Mouse (Mus musculus) MEL (cell line): ENCODE results near the gene Itgam. TPM values are rescaled to one million over a fixed set of nuclear protein-coding genes. Genes with fewer than 3 reads are reported as not detected.
A peak's percentile ranks its signal among the peaks of the same experiment; 100 is the strongest.

Experiments used
- DNase-seq: peaks from one replicate; pipeline ENCODE4 v3.0.0; 2011; ENCODE audit warnings: low read depth, low spot score
- H3K27ac ChIP-seq: 2 replicates; pipeline ENCODE4 v1.5.1; 2012; ENCODE audit warnings: low read depth, mild to moderate bottlenecking, control low read depth, low read length, moderate library complexity; ENCODE audit not compliant: control insufficient read depth
- H3K27me3 ChIP-seq, 2 experiments: fragments of 150-350 bp in 1 of 2; sonication (generic) in 1 of 2; 2 replicates each; pipeline ENCODE4 v1.6.1; 2012; ENCODE audit warnings: low read length in 2 of 2, mild to moderate bottlenecking in 2 of 2, improper control_type of control experiment in 1 of 2, moderate library complexity in 1 of 2; ENCODE audit not compliant: insufficient read depth in 2 of 2, control insufficient read depth in 1 of 2
- H3K36me3 ChIP-seq, 2 experiments: 2 replicates each; pipeline ENCODE4 v1.6.1; 2012 to 2014; ENCODE audit warnings: low read length in 2 of 2, improper control_type of control experiment in 1 of 2, inconsistent platforms in 1 of 2, mild to moderate bottlenecking in 1 of 2; ENCODE audit not compliant: insufficient read depth in 2 of 2, control insufficient read depth in 1 of 2
- H3K4me1 ChIP-seq, 2 experiments: fragments of 150-350 bp in 1 of 2; sonication (generic) in 1 of 2; 2 replicates each; pipeline ENCODE4 v1.6.1; 2012; ENCODE audit warnings: low read length in 2 of 2, improper control_type of control experiment in 1 of 2, mild to moderate bottlenecking in 1 of 2; ENCODE audit not compliant: insufficient read depth in 2 of 2, control insufficient read depth in 1 of 2
- H3K4me3 ChIP-seq, 2 experiments: fragments of 150-350 bp in 1 of 2; sonication (generic) in 1 of 2; 2 replicates each; pipeline ENCODE4 v1.5.1; 2012; ENCODE audit warnings: low read depth in 2 of 2, low read length in 2 of 2, mild to moderate bottlenecking in 2 of 2, moderate library complexity in 2 of 2, control low read depth in 1 of 2, improper control_type of control experiment in 1 of 2; ENCODE audit not compliant: control insufficient read depth in 1 of 2, insufficient read depth in 1 of 2
- H3K79me2 ChIP-seq: 2 replicates; pipeline ENCODE4 v1.6.1; 2012; ENCODE audit warnings: mild to moderate bottlenecking, low read length, moderate library complexity; ENCODE audit not compliant: control insufficient read depth, poor library complexity, insufficient read depth
- H3K9ac ChIP-seq: 2 replicates; pipeline ENCODE4 v1.6.1; 2012; ENCODE audit warnings: low read depth, mild to moderate bottlenecking, control low read depth, low read length, moderate library complexity; ENCODE audit not compliant: control insufficient read depth, poor library complexity, severe bottlenecking
- H3K9me3 ChIP-seq: fragments of 150-350 bp; sonication (generic); replicated peaks from 2 replicates; pipeline ENCODE4 v1.6.1; 2012; ENCODE audit warnings: mild to moderate bottlenecking, low read length, improper control_type of control experiment, moderate library complexity; ENCODE audit not compliant: insufficient read depth
- MAX ChIP-seq: IDR thresholded peaks from 2 replicates; pipeline ENCODE4 v1.6.1; 2011; ENCODE audit warnings: low read length, improper control_type of control experiment
- MYB ChIP-seq: IDR thresholded peaks from 2 replicates; pipeline ENCODE4 v1.6.1; 2011; ENCODE audit warnings: mild to moderate bottlenecking, low read depth, low read length, improper control_type of control experiment
- POLR2AphosphoS5 ChIP-seq: IDR thresholded peaks from 2 replicates; pipeline ENCODE4 v1.6.1; 2012; ENCODE audit warnings: low read depth, borderline replicate concordance, mild to moderate bottlenecking, inconsistent platforms, low read length, moderate library complexity, mixed read lengths
- RAD21 ChIP-seq: IDR thresholded peaks from 2 replicates; pipeline ENCODE4 v1.6.1; 2011; ENCODE audit warnings: mild to moderate bottlenecking, low read depth, low read length, improper control_type of control experiment
- TBP ChIP-seq: IDR thresholded peaks from 2 replicates; pipeline ENCODE4 v1.8.0; 2011; ENCODE audit warnings: low read depth, low read length, improper control_type of control experiment
- ZNF384 ChIP-seq: IDR thresholded peaks from 2 replicates; pipeline ENCODE4 v1.6.1; 2012; ENCODE audit warnings: low read depth, mild to moderate bottlenecking, inconsistent platforms, low read length, improper control_type of control experiment
- polyA plus RNA-seq, 2 experiments: library from polyadenylated mRNA; stranded (reverse) in 1 of 2; unstranded in 1 of 2; fragments of >175 nt in 1 of 2; fragments of >200 nt in 1 of 2; gene quantifications; 2 replicates each; pipeline versions ENCODE4 v1.2.1 to v1.2.4; 2012; ENCODE audit warnings: low replicate concordance in 2 of 2, low read depth in 1 of 2; ENCODE audit not compliant: insufficient read length in 2 of 2, insufficient read depth in 1 of 2, missing spikeins in 1 of 2
- total RNA-seq: library from RNA; depleted of rRNA; stranded (reverse); fragments of 300-350 nt; gene quantifications from 2 replicates; pipeline ENCODE4 v1.2.3, GENCODE M21; 2012; rRNA removed

Itgam gene
- total and polyA plus RNA-seq, 3 experiments = not detected

DNA sequence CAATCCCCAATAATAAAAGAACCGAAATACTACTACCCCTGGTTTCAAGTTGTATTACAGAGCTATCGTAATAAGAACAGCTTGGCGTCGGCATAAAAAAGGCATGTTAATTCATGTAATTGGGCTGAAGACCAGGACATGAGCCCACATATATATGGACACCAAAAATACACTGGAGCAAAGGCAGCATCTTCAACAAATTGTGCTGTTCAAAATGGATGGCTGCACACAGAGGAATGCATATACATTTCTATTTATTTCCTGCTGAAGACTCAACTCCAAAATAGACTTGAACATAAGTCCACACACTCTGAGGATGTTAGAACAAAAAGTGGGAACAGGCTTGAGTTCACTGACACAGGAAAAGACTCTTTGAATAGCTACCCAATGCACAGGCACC lies 101.6 kb downstream of the Itgam start:
- Histone ChIP-seq H3K27me3 (peaks cover 17 to 33% of the 10 kb centered on the region in 2 experiments), H3K9me3 (no peaks in the 10 kb centered on the region), H3K79me2 (no peaks in the 10 kb centered on the region), H3K4me1 (no peaks in the 10 kb centered on the region), H3K4me3 (no peak overlapping the region), H3K9ac (no peak overlapping the region)
- DNase-seq = no peak
- no peak for TF ChIP-seq MYB
- no peak for TF ChIP-seq TBP
- TF ChIP-seq RAD21 = no peak
- TF ChIP-seq, all 39 proteins: peak for 0
- no peaks in the 10 kb centered on the region for H3K36me3 ChIP-seq
- no peak overlapping the region for H3K27ac ChIP-seq

DNA sequence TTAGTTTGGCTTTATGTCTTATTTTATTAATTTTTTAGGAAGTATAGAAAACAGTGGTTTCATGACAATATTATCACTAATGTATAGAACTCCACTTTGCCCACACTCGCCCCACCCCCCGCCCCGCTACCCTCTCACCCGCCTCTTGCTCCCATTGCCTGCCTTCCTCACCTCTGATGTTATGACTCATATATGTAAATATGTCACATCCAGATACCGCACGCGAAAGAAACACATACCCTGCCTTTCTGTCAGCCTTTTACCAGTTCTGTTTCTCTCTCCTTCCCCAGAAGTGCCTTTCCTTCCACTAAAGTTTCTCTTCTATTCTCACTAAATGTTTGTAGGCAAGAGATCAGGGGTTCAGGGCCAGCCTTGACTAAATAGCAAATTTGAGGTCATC lies 104.0 kb downstream of the Itgam start:
- no peak overlapping the region for H3K9ac ChIP-seq
- H3K4me3 ChIP-seq = no peak overlapping the region
- no peaks in the 10 kb centered on the region for H3K36me3 ChIP-seq
- H3K27me3 ChIP-seq = peaks cover 17 to 27% of the 10 kb centered on the region in 2 experiments
- no peaks in the 10 kb centered on the region for H3K4me1 ChIP-seq
- peak; percentile 13 for DNase-seq
- no peak for TF ChIP-seq ZNF384
- no peak for TF ChIP-seq POLR2AphosphoS5
- TF ChIP-seq MAX = no peak
- no peaks in the 10 kb centered on the region for H3K79me2 ChIP-seq
- no peaks in the 10 kb centered on the region for H3K9me3 ChIP-seq
- no peak overlapping the region for H3K27ac ChIP-seq

Other genes starting within 250 kb of the Itgam start
- gene Stx4a, start 238.3 kb upstream of the Itgam start, total RNA-seq = 44.4 and 47.8 TPM in 2 replicates
- 100 to 1,000 TPM in 1 of 2 experiments, not detected in 1; 121 TPM for gene Stx4a, start 238.3 kb upstream of the Itgam start, polyA plus RNA-seq
- 0.03 and 0.15 TPM in 2 replicates for gene Stx1b, start 238.1 kb upstream of the Itgam start, total RNA-seq
- under 1 TPM in 1 of 2 experiments, not detected in 1; 0.56 TPM for gene Stx1b, start 238.1 kb upstream of the Itgam start, polyA plus RNA-seq
- 30.1 and 35.8 TPM in 2 replicates for gene Zfp646, start 186.4 kb upstream of the Itgam start, total RNA-seq
- 10 to 100 TPM in 1 of 2 experiments, not detected in 1; 38.2 TPM for gene Zfp646, start 186.4 kb upstream of the Itgam start, polyA plus RNA-seq
- 7.7 and 9.1 TPM in 2 replicates for gene Zfp668, start 185.8 kb upstream of the Itgam start, total RNA-seq
- gene Zfp668, start 185.8 kb upstream of the Itgam start, polyA plus RNA-seq = 10 to 100 TPM in 1 of 2 experiments, not detected in 1; 15.6 TPM
- 0.10 and 0.15 TPM in 2 replicates for gene Prss53, start 171.7 kb upstream of the Itgam start, total RNA-seq
- under 1 TPM in 1 of 2 experiments, not detected in 1; 0.77 TPM for gene Prss53, start 171.7 kb upstream of the Itgam start, polyA plus RNA-seq
- gene Gm21974, start 167.2 kb upstream of the Itgam start, total RNA-seq = not detected in 2 replicates
- not detected for gene Gm21974, start 167.2 kb upstream of the Itgam start, polyA plus RNA-seq
- 28.7 and 36.2 TPM in 2 replicates for gene Vkorc1, start 167.0 kb upstream of the Itgam start, total RNA-seq
- gene Vkorc1, start 167.0 kb upstream of the Itgam start, polyA plus RNA-seq = 10 to 100 TPM in 1 of 2 experiments, not detected in 1; 66.4 TPM
- gene Bckdk, start 158.6 kb upstream of the Itgam start, total RNA-seq = 32.6 and 35.0 TPM in 2 replicates
- gene Bckdk, start 158.6 kb upstream of the Itgam start, polyA plus RNA-seq = 100 to 1,000 TPM in 1 of 2 experiments, not detected in 1; 126 TPM
- 40.3 and 45.8 TPM in 2 replicates for gene Kat8, start 150.1 kb upstream of the Itgam start, total RNA-seq
- 10 to 100 TPM in 1 of 2 experiments, not detected in 1; 39.5 TPM for gene Kat8, start 150.1 kb upstream of the Itgam start, polyA plus RNA-seq
- 0.12 TPM in 1 of 2 replicates, not detected in the other for gene Prss8, start 132.5 kb upstream of the Itgam start, total RNA-seq
- gene Prss8, start 132.5 kb upstream of the Itgam start, polyA plus RNA-seq = under 1 TPM in 1 of 2 experiments, not detected in 1; 0.21 TPM
- gene Prss36, start 115.9 kb upstream of the Itgam start, total RNA-seq = 1.7 and 1.9 TPM in 2 replicates
- 1 to 10 TPM in 1 of 2 experiments, not detected in 1; 5.1 TPM for gene Prss36, start 115.9 kb upstream of the Itgam start, polyA plus RNA-seq
- 49.7 and 60.5 TPM in 2 replicates for gene Fus, start 95.2 kb upstream of the Itgam start, total RNA-seq
- 100 to 1,000 TPM; 346 to 848 TPM for gene Fus, start 95.2 kb upstream of the Itgam start, polyA plus RNA-seq
- gene Pycard, start 68.8 kb upstream of the Itgam start, total RNA-seq = 0.10 and 0.12 TPM in 2 replicates
- gene Pycard, start 68.8 kb upstream of the Itgam start, polyA plus RNA-seq = under 1 TPM in 1 of 2 experiments, not detected in 1; 0.24 TPM
- 0.13 and 0.19 TPM in 2 replicates for gene Trim72, start 58.7 kb upstream of the Itgam start, total RNA-seq
- gene Trim72, start 58.7 kb upstream of the Itgam start, polyA plus RNA-seq = under 1 TPM in 1 of 2 experiments, not detected in 1; 0.14 TPM
- not detected in 2 replicates for gene Gm49368, start within 50 bp of the Itgam start, total RNA-seq
- gene Gm49368, start within 50 bp of the Itgam start, polyA plus RNA-seq = not detected
- 0.08 TPM in 1 of 2 replicates, not detected in the other for gene Itgax, start 66.9 kb downstream of the Itgam start, total RNA-seq
- under 1 TPM in 1 of 2 experiments, not detected in 1; 0.01 TPM for gene Itgax, start 66.9 kb downstream of the Itgam start, polyA plus RNA-seq
- gene Itgad, start 91.7 kb downstream of the Itgam start, total RNA-seq = not detected in 2 replicates
- not detected for gene Itgad, start 91.7 kb downstream of the Itgam start, polyA plus RNA-seq
- 2.9 and 3.1 TPM in 2 replicates for gene Cox6a2, start 143.7 kb downstream of the Itgam start, total RNA-seq
- gene Cox6a2, start 143.7 kb downstream of the Itgam start, polyA plus RNA-seq = 10 to 100 TPM in 1 of 2 experiments, not detected in 1; 18.2 TPM
- gene Armc5, start 174.7 kb downstream of the Itgam start, total RNA-seq = 13.3 and 14.6 TPM in 2 replicates
- 10 to 100 TPM in 1 of 2 experiments, not detected in 1; 23.7 TPM for gene Armc5, start 174.7 kb downstream of the Itgam start, polyA plus RNA-seq
- 1.2 and 1.5 TPM in 2 replicates for gene 9130023H24Rik, start 175.4 kb downstream of the Itgam start, total RNA-seq
- gene 9130023H24Rik, start 175.4 kb downstream of the Itgam start, polyA plus RNA-seq = under 1 TPM in 1 of 2 experiments, not detected in 1; 0.96 TPM
- 0.10 TPM in 1 of 2 replicates, not detected in the other for gene Tgfb1i1, start 184.2 kb downstream of the Itgam start, total RNA-seq
- under 1 TPM in 1 of 2 experiments, not detected in 1; 0.21 TPM for gene Tgfb1i1, start 184.2 kb downstream of the Itgam start, polyA plus RNA-seq
- 0.29 and 0.58 TPM in 2 replicates for gene Slc5a2, start 203.0 kb downstream of the Itgam start, total RNA-seq
- gene Slc5a2, start 203.0 kb downstream of the Itgam start, polyA plus RNA-seq = under 1 TPM in 1 of 2 experiments, not detected in 1; 0.25 TPM
- 16.2 and 19.8 TPM in 2 replicates for gene BC017158, start 235.5 kb downstream of the Itgam start, total RNA-seq
- 10 to 100 TPM in 1 of 2 experiments, not detected in 1; 41.6 TPM for gene BC017158, start 235.5 kb downstream of the Itgam start, polyA plus RNA-seq